Mouse (Mus musculus): ENCODE results near the gene Gm10772.
"Not testable (repeated sequence)": the region's sequence is repeated elsewhere in the genome, so short reads cannot be mapped to it uniquely, and the experiment has no call there.

The Gm10772 gene

DNA sequence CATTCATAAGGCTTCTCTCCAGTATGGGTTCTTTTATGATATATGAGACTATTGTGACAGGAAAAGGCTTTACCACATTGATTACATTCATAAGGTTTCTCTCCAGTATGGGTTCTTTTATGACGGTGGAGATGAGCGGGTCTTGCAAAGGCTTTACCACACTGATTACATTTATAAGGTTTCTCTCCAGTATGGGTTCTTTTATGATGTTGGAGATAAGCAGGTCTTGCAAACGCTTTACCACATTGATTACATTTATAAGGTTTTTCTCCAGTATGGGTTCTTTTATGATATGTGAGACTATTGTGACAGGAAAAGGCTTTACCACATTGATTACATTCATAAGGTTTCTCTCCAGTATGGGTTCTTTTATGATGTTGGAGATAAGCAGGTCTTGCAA lies at the start of gene Gm10772:
Gm10772 (minus strand) TSS at position 101 of the 400 bp plus-strand sequence.
- not testable (repeated sequence) for DNase-seq (ENCODE audit: low spot score)

DNA sequence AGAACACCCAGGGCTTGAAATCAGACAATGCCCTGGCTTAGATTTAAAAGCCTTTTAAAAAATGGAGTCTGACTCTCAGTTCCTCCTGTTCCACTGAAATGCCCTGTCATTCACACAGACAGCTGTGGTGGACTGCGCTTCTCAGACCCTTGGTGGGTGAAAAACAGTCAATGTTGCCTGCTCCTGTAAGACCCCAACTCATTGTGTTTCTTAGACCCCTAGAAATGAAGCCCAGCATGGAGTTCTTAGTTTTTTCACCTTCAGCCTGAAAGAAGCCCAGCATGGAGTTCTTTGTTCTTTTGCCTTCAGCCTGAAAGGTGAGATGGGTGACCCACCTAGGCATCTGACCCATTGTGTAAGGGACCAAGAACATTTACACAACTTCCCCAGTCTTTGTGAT lies 36.5 kb upstream of the Gm10772 start:
- DNase-seq (ENCODE audit: low spot score) = not testable (repeated sequence)

DNA sequence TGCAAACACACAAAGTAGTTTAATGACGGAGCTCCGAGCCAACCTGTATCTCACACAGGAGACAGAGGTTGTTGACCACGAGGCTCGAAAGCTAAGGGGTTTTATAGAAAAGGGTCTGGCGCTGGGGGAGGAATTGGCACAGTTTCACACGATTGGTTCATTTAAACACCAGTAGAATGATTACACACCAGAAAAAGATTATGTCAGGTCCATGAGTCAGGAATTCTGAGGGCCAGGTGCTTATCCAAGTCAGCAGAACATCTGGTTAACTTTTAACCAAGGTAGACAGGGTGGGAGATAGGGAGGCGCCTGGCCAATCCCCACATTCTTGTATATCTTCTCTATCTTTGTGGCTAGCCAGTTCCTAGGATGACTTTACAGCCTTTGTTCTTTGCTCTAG lies 35.8 kb upstream of the Gm10772 start:
- DNase-seq (ENCODE audit: low spot score) = not testable (repeated sequence)

DNA sequence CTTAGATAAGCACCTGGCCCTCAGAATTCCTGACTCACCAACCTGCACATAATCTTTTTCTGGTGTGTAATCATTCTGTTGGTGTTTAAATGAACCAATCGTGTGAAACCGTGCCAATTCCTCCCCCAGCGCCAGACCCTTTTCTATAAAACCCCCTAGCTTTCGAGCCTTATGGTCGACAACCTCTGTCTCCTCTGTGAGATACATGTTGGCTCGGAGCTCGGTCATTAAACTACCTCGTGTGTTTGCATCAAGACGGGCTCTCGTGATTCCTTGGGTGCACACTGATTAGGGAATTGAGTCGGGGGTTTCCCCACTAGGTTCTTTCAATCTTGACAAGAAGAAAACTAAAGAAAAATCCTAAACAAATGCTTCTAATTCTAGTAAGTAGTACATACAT lies 13.0 kb downstream of the Gm10772 start:
- no peak for DNase-seq (ENCODE audit: low spot score)

DNA sequence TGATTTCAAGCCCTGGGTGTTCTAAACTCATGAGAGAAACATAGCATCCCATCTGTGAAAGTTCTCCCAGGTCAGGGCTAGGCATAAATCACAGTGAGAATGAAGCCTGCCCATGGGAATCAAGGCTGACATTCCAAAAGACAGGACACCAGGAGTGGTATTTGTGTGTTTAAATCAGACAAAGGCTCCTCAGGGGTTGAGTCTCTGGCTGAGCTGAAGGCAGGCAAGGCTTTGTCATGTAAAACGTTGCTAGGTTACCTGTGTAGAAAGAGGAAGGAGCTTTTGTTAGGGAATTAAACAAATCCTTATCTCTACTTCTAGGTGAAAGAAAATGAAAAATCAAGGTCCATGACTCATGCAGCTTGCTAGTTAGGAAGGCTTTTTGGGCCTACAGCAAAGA lies 13.6 kb downstream of the Gm10772 start:
- not testable (repeated sequence) for DNase-seq (ENCODE audit: low spot score)

DNA sequence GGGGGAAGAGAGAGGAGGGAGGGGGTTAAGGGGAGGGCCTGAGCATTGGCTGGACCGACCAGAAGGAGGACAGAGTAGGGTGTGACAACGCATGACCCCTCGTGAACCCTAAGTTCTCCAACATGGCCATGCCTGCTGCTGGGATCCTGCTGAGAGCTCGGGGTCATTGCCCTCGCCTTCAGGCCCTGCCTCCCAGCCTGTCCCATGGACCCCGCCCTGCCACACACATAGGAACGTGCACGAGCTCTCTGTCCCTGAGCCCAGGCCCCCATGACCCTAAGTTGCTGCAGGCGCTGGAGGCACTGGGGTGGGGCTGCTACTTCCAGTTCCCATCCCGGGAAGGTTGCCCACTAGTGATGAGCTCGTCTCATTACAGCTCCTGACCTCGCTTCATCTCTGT lies 48.2 kb downstream of the Gm10772 start:
- not testable (repeated sequence) for DNase-seq (ENCODE audit: low spot score)
